Mouse (Mus musculus): ENCODE measurements around the gene Actl10.

Actl10 gene

DNA sequence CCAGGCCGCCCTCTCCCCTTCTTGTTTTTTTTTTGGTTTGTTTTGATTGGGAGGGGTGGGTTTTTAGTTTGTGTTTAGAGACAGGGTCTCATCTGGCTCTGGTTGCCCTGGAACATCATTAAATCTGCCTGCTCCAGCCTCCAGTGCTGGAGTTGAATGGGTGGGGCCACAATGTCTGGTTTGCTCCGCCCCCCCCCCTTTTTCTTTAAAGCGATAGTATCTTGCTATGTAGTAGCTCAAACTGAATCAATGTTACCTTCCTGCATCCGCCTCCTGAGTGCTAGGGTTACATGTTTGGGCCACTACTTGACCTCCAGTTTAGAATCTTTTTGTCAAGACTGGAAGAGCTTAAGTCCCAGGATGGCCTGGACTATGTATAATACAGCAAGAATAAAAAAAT, 19.7 kb downstream of the Actl10 start:
- in situ Hi-C loops (cut with MboI; ENCODE audit: low pct_unique_long_range_greater_than_20kb in 1 of 2, low sequenced_read_pairs in 2 of 2, unreplicated experiment in 1 of 2): no loop called here

DNA sequence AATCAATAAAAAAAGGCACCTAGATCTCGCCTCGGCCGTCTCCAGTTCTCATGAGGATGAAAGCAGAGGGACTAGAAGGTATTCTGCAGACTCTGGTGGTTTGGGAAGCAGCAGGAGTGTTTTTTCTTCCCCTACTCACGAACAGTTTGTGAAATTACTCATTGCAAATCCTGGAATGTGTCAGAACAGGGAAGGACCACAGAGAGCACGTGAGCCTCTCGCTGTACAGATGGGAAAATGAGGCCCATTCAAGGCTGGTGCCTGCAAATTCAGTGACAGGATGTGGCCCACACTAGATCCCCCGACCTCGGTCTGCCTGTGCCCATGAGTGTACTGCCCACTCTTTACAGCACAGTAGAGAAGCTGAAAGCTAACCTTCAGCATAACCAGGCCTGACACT, 20.4 kb downstream of the Actl10 start:
- in situ Hi-C loops (cut with MboI; ENCODE audit: low pct_unique_long_range_greater_than_20kb in 1 of 2, low sequenced_read_pairs in 2 of 2, unreplicated experiment in 1 of 2): no loop called here

DNA sequence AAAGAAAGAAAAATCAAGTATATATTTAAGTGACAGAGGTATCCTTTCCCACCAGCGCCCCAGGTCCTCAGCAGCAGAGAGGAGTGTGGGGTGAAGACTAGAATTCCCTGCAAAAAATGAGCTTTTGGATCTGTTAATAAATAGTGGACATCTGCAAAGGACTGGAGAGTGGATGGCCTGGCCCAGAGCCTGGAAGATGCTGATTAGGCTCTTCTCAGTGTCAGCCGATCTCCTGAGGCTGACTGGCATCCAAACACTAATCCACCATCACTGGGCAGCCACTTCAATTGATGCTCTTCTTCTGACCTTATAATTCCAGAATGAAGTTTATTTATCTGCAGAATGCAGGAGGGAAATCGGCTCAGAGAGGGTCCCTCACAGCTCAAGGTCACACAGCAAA, 21.4 kb downstream of the Actl10 start:
- in situ Hi-C loops (cut with MboI; ENCODE audit: low pct_unique_long_range_greater_than_20kb in 1 of 2, low sequenced_read_pairs in 2 of 2, unreplicated experiment in 1 of 2): no loop called here

DNA sequence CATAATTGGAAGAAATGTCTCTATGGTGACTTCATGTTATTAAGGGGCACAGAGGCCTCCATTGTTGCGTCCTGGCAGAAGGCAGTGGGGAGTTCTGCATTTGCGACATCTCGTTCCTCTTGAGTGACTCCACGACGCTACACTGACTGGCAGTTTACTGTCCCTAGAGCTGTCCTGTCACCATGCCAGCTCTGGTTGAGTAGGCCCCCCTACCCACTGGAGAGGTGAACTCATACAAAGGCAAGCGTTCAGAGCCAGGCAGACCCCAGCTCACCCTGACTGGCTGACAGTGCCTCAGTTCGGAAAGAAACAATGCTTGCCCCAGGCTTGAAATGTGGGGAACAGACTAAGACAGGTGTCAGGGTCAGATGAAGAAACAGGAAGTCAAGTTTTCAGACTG, 22.7 kb downstream of the Actl10 start:
- in situ Hi-C loops (cut with MboI; ENCODE audit: low pct_unique_long_range_greater_than_20kb in 1 of 2, low sequenced_read_pairs in 2 of 2, unreplicated experiment in 1 of 2): no loop called here

DNA sequence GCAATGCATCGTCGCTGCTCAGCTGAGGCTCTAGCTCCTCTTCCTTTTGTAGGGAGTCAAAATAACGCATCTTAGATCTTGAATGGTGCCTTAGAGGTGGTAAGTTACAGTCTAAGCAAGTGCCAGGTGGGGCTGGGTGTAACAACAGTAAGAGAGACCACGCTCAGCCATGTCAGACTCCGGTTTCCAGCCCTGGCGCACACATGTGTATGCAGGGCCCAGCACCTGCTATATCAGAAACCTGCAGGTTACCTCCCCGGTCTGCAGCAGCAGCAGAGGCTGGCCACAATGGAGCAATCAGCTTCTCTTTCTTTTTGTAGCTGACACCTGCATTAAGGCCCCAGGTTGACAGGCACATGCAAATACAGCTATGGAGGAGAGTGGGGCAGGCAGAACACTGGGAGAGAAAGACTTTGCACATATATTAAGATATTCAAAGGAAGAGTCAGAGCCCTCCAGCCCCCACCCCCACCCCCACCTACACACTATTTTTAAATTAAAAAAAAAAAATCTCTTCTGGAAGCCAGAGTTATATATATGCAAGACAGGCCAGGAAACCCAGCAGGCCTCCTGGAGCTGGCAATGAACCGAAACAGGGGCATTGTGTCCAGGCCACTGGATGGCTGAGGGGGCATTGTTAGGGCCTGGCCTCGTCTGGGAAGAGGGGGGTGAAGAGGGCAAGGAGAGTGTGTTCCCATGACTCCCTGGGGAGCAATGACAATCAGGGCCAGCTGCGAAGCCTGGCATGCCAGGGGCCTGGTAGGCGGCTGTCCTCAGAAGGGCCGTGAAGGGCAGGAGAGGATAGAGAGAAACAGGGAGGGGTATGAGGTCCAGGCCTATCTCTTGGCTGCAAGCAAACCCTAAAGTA, 25.5 kb downstream of the Actl10 start:
- in situ Hi-C loops (cut with MboI; ENCODE audit: low pct_unique_long_range_greater_than_20kb in 1 of 2, low sequenced_read_pairs in 2 of 2, unreplicated experiment in 1 of 2): loop anchor here in 1 of 2 experiments (25.0 kb wide), 1 partner anchor 365 kb away; the partner anchor contains the start of gene Bpifb5

DNA sequence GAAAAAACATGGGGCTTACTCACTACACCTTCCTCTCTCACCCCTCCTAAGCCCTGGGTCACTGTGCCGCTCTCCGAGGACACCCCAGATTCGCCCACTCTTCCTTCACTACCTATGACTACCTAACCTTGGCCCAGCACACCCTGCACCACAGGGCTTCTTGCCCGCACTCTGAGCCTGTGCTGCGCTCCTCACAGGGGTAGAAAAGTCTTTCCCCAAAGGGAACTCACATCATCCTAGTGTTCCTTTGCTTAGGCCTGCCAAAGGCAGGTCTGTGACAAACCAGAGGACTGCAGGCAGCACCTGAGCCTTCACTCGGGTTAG, 26.1 kb downstream of the Actl10 start:
- in situ Hi-C loops (cut with MboI; ENCODE audit: low pct_unique_long_range_greater_than_20kb in 1 of 2, low sequenced_read_pairs in 2 of 2, unreplicated experiment in 1 of 2): loop anchor here in 1 of 2 experiments (25.0 kb wide), 1 partner anchor 365 kb away; the partner anchor contains the start of gene Bpifb5

DNA sequence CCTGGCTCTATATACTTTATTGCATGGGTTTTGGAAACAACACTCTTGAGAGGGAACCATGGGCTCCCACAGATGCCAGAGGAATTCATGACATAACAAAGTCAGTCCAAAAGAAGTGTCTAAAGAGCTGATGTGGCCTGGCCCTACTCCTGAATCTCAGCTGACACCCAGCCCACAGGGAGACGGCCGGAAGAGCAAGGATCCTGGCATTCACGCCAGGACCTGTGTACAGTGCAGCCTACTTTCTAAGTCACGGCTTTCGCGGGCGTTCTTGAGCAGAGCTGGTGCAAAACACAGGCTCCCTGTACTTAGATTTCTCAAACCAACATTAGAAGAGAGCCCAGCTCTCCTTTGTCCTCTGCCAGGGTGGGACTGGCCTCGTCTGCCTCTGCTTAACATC, 29.0 kb downstream of the Actl10 start:
- in situ Hi-C loops (cut with MboI; ENCODE audit: low pct_unique_long_range_greater_than_20kb in 1 of 2, low sequenced_read_pairs in 2 of 2, unreplicated experiment in 1 of 2): loop anchor here (5.0 to 25.0 kb wide), 3 partner anchors 166 to 368 kb away; partner anchors contain the start of gene Bpifb5 (in 1 of the 2)

DNA sequence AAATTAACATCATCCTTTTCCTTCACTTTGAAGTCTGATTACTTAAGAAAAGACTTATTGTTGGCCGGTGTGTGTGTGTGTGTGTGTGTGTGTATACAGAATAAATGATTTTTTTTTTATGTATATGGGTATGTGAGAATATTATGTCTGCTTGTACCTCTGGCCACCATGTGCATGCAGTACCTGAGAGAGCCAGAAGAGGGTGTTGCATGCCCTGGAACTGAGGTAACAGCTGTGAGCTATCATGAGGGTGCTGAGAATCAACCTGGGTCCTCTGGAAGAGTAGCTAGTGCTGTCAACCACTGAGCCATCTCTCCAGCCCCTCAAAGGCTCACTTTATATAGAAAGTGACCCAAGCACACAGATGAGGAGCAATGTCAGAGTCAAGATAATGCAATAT, 29.8 kb downstream of the Actl10 start:
- in situ Hi-C loops (cut with MboI; ENCODE audit: low pct_unique_long_range_greater_than_20kb in 1 of 2, low sequenced_read_pairs in 2 of 2, unreplicated experiment in 1 of 2): loop anchor here (5.0 to 25.0 kb wide), 3 partner anchors 167 to 369 kb away; partner anchors contain the start of gene Bpifb5 (in 1 of the 2)

DNA sequence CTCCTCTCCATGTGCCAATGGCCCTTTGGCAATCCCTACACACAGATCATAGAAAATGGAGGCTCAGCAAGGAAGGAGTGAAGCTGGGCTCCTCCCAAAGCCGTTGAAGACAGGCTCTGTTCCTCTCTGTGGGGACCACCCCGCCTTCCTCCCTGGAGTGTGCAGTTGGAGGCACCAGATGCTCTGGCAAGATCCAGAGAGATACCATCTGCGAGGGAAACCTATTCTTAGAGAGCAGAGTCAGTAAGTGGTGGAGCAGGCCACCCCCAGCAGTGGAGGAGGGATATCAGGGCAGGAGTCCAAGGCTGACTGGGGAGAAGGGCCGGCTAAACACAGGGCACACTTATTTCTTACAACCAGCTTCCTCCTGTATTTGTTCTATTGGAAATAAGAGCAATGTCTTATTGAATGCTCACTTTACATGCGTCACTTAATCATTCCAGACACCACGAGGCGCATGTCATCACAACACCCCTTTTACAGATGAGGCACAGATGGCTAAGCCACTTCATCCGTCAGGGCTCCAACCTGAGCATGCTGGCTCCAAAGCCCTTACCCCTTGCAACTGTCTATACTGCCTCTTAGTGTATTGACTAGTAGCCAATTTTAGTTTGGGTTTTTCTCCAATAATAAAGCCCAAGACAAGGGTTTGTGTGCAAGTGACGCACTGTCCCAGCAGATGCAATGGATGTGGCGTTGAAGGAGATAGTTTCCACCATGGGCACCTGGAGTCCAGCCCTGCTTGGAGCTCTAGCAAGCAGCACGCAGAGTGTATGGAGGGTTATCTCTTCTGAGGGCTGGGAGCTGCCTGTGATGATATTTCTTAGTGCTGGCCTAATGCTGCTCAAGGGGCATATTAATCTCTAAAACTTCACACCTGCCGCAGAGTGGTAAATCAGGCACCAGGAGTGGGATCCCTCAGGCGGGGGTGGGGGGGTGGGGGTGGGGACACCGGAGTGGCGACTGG, 32.6 kb downstream of the Actl10 start:
- in situ Hi-C loops (cut with MboI; ENCODE audit: low pct_unique_long_range_greater_than_20kb in 1 of 2, low sequenced_read_pairs in 2 of 2, unreplicated experiment in 1 of 2): loop anchor here (5.0 to 25.0 kb wide), 3 partner anchors 169 to 372 kb away; partner anchors contain the start of gene Bpifb5 (in 1 of the 2)

GRCm38 (mm10) chr2:154584931-154585601, 33.5 kb downstream of the Actl10 start:
- in situ Hi-C loops (cut with MboI; ENCODE audit: low pct_unique_long_range_greater_than_20kb in 1 of 2, low sequenced_read_pairs in 2 of 2, unreplicated experiment in 1 of 2): loop anchor here (5.0 to 25.0 kb wide), 3 partner anchors 170 to 373 kb away; partner anchors contain the start of gene Bpifb5 (in 1 of the 2)

DNA sequence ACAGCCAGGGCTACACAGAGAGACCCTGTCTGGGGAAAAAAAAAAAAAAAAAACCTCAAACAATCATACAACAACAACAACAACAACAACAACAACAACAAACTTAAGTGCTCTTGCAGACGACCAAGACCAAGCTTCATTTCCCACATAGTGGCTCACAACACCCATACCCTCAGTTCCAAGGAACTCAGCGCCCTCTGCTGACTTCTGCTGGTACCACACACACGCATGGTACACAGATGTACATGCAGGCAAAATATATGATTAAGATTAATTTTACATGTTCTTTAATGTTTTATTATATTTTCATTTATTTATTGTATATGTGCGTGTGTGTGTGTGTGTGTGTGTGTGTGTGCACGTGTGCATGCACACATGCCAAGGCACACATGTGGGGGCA, 34.8 kb downstream of the Actl10 start:
- in situ Hi-C loops (cut with MboI; ENCODE audit: low pct_unique_long_range_greater_than_20kb in 1 of 2, low sequenced_read_pairs in 2 of 2, unreplicated experiment in 1 of 2): loop anchor here (10.0 to 25.0 kb wide), 2 partner anchors 172 to 374 kb away; partner anchors contain the start of gene Bpifb5 (in 1 of the 2)

GRCm38 (mm10) chr2:154589051-154589450, 37.5 kb downstream of the Actl10 start:
- in situ Hi-C loops (cut with MboI; ENCODE audit: low pct_unique_long_range_greater_than_20kb in 1 of 2, low sequenced_read_pairs in 2 of 2, unreplicated experiment in 1 of 2): loop anchor here (10.0 to 25.0 kb wide), 2 partner anchors 174 to 377 kb away; partner anchors contain the start of gene Bpifb5 (in 1 of the 2)

DNA sequence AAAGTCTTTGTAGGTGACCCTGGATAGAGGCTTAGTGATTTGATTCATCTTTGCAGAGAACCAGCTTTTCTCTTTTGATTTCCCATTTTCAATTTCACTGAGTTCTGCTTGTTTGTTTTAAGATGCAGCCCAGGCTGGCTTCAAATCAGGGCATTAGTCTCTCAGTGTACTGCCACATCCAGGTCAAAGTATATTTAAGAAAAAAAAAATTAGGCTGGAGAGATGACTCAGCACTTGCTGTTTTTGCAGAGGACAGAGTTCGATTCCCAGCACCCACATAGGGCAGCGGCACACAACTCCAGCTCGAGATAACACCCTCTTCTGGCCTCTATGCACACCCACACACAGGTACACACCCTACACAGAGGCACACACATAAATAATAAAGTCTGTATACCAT, 39.7 kb downstream of the Actl10 start:
- in situ Hi-C loops (cut with MboI; ENCODE audit: low pct_unique_long_range_greater_than_20kb in 1 of 2, low sequenced_read_pairs in 2 of 2, unreplicated experiment in 1 of 2): loop anchor here in 1 of 2 experiments (25.0 kb wide), 1 partner anchor 379 kb away; the partner anchor contains the start of gene Bpifb5

DNA sequence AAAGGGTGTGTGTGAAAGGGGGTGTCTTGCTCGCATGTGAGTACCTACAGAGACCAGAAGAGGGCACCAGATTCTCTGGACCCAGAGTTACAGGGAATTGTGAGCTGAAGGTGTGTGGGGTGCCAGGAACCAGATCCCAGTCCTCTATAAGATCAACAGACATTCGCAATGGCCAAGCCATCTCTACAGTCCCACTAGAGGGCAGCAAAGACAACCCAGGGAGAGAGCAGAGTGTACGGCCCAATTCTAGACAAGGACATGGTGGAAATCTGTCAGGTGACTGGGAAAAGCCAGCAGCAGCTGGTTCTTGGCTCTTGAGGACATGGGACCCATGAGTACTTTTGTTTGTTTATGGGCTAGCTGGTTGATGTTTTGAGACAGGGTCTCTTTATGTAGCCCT, 41.4 kb downstream of the Actl10 start:
- in situ Hi-C loops (cut with MboI; ENCODE audit: low pct_unique_long_range_greater_than_20kb in 1 of 2, low sequenced_read_pairs in 2 of 2, unreplicated experiment in 1 of 2): loop anchor here in 1 of 2 experiments (25.0 kb wide), 1 partner anchor 381 kb away; the partner anchor contains the start of gene Bpifb5

DNA sequence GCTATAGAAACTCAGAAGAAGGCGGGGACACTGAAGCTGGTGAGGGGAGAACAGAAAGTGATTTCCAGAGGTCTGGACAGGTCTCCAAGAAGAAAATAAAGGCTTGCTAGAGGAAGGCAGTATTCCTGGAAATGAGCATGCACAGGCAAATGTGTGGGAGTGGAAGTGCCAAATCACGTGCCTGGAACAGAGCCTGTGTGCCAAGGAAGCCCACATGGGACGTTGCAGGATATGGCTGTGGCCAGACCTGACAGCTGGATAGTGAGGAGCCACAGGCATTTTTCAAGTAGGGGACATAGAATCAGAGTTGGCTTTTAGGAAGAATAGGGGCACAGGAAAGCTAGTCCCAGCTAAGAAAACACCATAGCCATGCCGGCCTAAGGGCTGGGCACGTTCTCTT, 44.2 kb downstream of the Actl10 start:
- in situ Hi-C loops (cut with MboI; ENCODE audit: low pct_unique_long_range_greater_than_20kb in 1 of 2, low sequenced_read_pairs in 2 of 2, unreplicated experiment in 1 of 2): loop anchor here in 1 of 2 experiments (25.0 kb wide), 1 partner anchor 383 kb away; the partner anchor contains the start of gene Bpifb5

GRCm38 (mm10) chr2:154597399-154597798, 45.8 kb downstream of the Actl10 start:
- in situ Hi-C loops (cut with MboI; ENCODE audit: low pct_unique_long_range_greater_than_20kb in 1 of 2, low sequenced_read_pairs in 2 of 2, unreplicated experiment in 1 of 2): loop anchor here in 1 of 2 experiments (25.0 kb wide), 1 partner anchor 385 kb away; the partner anchor contains the start of gene Bpifb5

DNA sequence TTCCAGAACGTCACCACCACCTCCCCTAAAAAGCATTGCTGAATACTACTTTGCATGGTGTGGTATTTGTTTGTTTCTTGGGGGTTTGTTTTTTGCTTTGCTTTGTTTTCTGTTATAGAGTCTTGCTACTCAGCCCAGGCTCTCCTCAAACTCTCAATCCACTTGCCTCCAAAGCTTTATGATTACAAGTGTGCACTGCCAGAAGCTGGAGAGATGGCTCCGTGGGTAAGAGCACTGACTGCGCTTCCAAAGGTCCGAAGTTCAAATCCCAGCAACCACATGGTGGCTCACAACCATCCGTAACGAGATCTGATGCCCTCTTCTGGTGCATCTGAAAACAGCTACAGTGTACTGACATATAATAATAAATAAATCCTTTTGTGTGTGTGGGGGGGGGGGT, 49.0 kb downstream of the Actl10 start:
- in situ Hi-C loops (cut with MboI; ENCODE audit: low pct_unique_long_range_greater_than_20kb in 1 of 2, low sequenced_read_pairs in 2 of 2, unreplicated experiment in 1 of 2): no loop called here

DNA sequence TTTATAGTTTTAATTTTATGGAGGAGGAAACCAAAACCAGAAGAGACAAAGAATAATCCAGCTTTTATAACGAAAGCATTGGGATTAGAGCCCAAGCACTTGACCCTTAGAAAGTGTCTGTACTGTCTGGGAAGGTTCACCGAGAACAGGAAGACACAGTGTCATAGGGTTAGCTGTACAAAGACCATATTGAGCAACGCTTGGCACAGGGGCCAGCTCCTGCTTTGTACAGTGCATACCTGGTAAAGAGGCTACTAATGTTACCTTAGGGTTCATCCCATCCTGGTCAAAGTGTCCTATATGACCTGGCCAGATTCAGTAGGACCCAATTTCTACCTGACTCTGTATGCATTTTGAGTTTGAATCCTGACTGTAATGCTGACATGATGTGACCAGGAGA, 49.7 kb downstream of the Actl10 start:
- in situ Hi-C loops (cut with MboI; ENCODE audit: low pct_unique_long_range_greater_than_20kb in 1 of 2, low sequenced_read_pairs in 2 of 2, unreplicated experiment in 1 of 2): no loop called here
